Mouse (Mus musculus) retina, embryonic 14.5 days (tissue): ENCODE data around the gene Smg6.

ENCODE experiments used
- DNase-seq: peaks from one replicate; pipeline ENCODE4 v3.0.0-alpha.2; 2015; ENCODE audit warnings: low spot score

The Smg6 gene

DNA sequence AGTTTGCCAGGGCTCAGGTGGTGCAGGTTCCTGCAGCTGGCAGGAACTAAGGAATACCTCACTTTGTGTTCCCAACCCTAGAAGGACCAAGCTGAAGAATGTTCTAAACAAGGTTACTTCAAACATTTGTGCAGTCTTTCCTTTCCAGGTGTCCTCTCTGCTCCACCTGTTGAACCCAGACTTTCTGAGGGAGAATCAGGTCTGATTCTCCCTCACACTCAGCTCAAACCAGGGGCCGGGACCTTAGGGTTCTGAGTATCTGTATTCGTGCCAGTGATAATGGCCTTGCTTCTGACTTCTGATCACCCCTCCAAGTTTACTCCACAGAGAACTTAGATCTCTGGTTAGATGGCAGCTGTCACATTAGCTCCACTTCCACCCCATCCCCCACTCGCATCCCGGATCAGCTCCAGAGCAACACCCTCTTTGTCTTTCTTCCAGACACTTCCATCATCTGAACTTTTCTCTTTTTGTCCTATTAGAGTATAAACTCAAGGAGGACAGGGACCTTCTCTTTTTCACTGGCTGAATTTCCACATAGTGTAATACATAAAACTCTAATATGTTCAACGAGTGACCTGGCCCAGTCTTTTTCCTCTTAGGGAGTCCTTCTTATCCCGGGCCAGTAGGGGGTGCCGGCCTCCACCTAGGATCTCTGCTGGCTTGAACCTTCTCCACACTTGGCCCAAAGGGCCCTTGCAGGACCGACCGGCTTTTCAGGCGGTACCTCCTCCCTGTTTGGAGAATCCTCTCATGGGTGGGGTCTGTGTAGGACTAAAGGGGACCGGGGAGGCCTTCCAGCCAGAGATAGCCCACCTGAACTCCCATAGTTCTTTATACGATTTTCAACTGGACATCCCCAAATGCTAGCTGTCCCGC, 267.0 kb downstream of the Smg6 start:
- DNase-seq = peak; percentile 82

GRCm38 (mm10) chr11:75193256-75194071, 267.8 kb downstream of the Smg6 start, which contains the start of gene Rtn4rl1:
TSS of gene Rtn4rl1 (plus strand) at chr11:75193783.
- peak; percentile 68 for DNase-seq

GRCm38 (mm10) chr11:75194121-75194849, 268.7 kb downstream of the Smg6 start:
- DNase-seq = no peak

- DNase-seq = peak; percentile 78
These were observed 269.3 kb downstream of the Smg6 start for GRCm38 (mm10) chr11:75194850-75195461.

DNA sequence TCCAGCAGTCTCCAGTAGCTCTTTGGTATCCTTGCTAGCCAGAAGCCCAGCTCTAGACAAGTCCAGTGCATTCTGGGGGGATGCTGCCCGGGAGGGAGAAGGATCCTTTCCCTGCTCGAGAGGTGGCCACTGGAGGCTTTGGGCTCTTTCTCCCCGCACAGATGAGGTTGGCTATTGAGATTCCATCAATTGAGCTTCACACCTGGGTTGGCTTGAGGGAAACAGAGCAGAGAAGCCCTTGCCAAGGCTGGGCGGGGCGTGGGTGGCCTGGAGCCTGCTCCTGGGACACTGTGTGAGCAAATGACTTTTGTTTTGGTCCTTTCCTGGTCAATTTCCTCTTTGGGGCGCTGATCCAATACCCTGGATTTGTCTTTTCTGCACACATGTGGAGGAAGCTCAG, 270.5 kb downstream of the Smg6 start:
- DNase-seq = no peak

GRCm38 (mm10) chr11:75197956-75198355, 272.3 kb downstream of the Smg6 start:
- DNase-seq = no peak

- no peak for DNase-seq
These were observed 273.2 kb downstream of the Smg6 start for GRCm38 (mm10) chr11:75198792-75199191.

DNA sequence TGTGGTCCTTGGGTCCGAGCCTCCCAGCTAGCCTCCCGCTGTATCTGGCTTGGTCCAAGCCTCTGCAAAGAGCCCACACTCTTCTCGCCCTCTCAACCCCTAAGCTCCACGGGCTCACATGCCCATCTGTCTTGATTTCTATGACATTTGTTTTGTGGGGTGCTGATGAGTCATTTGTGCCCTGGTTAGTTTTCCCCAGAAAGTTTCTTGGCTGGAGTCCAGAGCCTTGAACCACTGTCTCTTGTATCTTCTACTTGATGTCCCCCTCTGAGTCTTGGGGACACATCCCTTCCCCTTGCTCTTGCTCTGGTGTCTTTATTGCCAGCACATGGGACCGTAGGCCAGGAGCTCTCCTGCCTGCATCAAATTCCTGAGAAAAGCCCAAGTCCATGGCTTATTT, 274.3 kb downstream of the Smg6 start:
- DNase-seq = no peak

GRCm38 (mm10) chr11:75200935-75201334, 275.3 kb downstream of the Smg6 start:
- DNase-seq = no peak

GRCm38 (mm10) chr11:75201721-75202120, 276.1 kb downstream of the Smg6 start:
- no peak for DNase-seq

- DNase-seq = no peak
These were observed 278.3 kb downstream of the Smg6 start for GRCm38 (mm10) chr11:75203926-75204325.

DNA sequence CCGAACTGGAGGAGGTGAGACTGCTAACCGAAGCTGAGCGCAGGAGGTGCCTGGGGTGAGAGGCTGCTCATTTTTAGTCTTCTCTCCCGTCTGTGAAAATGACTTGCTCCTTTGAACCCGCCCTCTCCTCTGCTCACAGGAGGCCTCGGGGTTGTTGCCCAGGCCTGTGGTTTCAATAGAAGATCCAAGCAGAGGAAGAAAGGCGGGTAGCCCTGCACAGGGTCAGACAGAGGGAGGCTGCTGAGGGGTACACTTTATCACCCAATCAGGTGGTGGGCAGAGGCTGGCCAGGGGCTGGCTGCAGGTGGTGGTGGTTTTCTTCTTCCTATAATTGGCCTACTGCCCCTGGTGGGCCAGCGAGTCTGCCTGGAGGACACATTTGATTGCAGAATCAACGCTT, 278.8 kb downstream of the Smg6 start:
- no peak for DNase-seq

DNA sequence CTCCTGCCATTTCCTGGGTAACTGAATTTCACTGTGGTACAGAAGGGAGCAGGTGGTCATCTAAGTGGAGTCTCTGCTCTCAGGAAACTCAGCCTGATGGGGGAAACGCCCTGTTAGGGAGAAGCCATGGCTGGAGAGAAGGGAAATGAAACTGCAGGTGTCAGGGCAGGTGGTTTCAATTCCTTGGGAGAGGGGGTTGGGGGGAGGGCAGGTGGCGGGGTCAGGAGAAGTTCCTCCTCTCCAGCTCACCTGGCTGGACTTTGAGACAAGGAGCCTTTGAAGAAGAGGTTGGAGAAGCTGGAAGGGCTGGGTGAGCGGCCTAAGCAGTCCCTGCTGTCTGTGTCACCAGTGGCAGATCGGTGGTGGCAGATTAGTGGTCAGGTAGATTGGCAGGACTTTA, 280.7 kb downstream of the Smg6 start:
- no peak for DNase-seq

- DNase-seq = no peak
These were observed 283.7 kb downstream of the Smg6 start for GRCm38 (mm10) chr11:75209363-75209762.

- DNase-seq = no peak
These were observed 284.5 kb downstream of the Smg6 start for GRCm38 (mm10) chr11:75210093-75210492.

- DNase-seq = peak; percentile 37
These were observed 285.1 kb downstream of the Smg6 start for GRCm38 (mm10) chr11:75210755-75211154.

- no peak for DNase-seq
These were observed 286.5 kb downstream of the Smg6 start for GRCm38 (mm10) chr11:75212031-75212667.

- DNase-seq = no peak
These were observed 287.3 kb downstream of the Smg6 start for GRCm38 (mm10) chr11:75212876-75213275.

DNA sequence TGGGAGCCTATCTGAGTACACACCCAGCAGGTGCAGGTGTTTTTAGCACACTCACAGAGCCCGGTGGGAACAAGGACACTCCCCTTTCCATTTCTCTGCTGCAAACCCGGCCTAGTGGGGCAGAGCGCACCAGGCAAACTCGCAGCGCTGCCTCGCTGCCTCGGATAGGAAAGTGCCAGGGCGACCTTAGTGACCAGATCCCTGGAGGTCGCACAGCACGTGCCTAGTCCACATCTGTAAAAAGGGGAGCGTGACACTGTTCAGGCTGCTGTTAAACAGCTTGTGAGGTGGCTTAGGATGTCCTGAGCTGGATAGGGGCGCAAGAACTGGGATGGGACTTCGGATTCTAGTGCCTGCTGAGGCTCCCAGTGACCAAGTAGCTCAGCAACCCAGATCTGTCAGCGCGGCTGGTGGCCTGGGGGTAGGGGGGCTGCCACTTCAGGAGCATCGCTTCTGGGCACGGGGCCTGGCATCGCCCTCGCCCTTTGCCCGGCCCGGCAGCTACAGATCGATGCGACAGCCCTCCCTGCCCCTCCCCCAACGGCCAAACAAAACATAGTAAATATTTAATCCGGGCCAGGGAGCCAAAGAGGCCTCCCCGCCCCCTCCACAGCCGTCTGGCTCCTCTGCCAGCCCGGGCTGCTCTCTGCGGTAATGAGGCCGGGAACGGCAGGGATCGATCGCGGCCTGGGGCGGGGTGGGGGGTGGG, 287.9 kb downstream of the Smg6 start:
- DNase-seq = peak; percentile 85
